Mouse (Mus musculus): ENCODE measurements around the gene Tex36. TPM values are rescaled to one million over a fixed set of nuclear protein-coding genes. Genes with fewer than 3 reads are reported as not detected.

Tex36 gene
- not detected for polyA plus RNA-seq (2014; fragmentation: Illumina TruSeq; extraction: RNeasy Lipid Tissue Mini Kit (QIAGEN cat#74804); ENCODE audit: low read depth, low replicate concordance)

GRCm38 (mm10) chr7:133602058-133602457, at the start of gene Tex36:
Tex36 (minus strand) TSS chr7:133602158.

GRCm38 (mm10) chr7:133637361-133638305, 35.7 kb upstream of the Tex36 start, which contains the start of gene Edrf1:
Edrf1 (plus strand) TSS chr7:133637543.

Other genes with a start within 250 kb of the Tex36 start
- gene Edrf1, start 35.4 kb upstream of the Tex36 start, polyA plus RNA-seq (2014; fragmentation: Illumina TruSeq; extraction: RNeasy Lipid Tissue Mini Kit (QIAGEN cat#74804); ENCODE audit: low read depth, low replicate concordance) = 14.8 TPM
- not detected for gene Mmp21, start 77.9 kb upstream of the Tex36 start, polyA plus RNA-seq (2014; fragmentation: Illumina TruSeq; extraction: RNeasy Lipid Tissue Mini Kit (QIAGEN cat#74804); ENCODE audit: low read depth, low replicate concordance)
- gene Bccip, start 107.2 kb upstream of the Tex36 start, polyA plus RNA-seq (2014; fragmentation: Illumina TruSeq; extraction: RNeasy Lipid Tissue Mini Kit (QIAGEN cat#74804); ENCODE audit: low read depth, low replicate concordance) = 88.4 TPM
- 35.8 TPM for gene Uros, start 107.9 kb upstream of the Tex36 start, polyA plus RNA-seq (2014; fragmentation: Illumina TruSeq; extraction: RNeasy Lipid Tissue Mini Kit (QIAGEN cat#74804); ENCODE audit: low read depth, low replicate concordance)
- not detected for gene Fank1, start 174.7 kb upstream of the Tex36 start, polyA plus RNA-seq (2014; fragmentation: Illumina TruSeq; extraction: RNeasy Lipid Tissue Mini Kit (QIAGEN cat#74804); ENCODE audit: low read depth, low replicate concordance)
- 45.7 TPM for gene Dhx32, start 180.6 kb upstream of the Tex36 start, polyA plus RNA-seq (2014; fragmentation: Illumina TruSeq; extraction: RNeasy Lipid Tissue Mini Kit (QIAGEN cat#74804); ENCODE audit: low read depth, low replicate concordance)